Mouse (Mus musculus): ENCODE measurements around the gene Trim56. TPM values are rescaled to one million over a fixed set of nuclear protein-coding genes. Genes with fewer than 3 reads are reported as not detected.

The Trim56 gene
- total and polyA plus RNA-seq, 2 experiments: 4.3 to 9.3 TPM

- Histone ChIP-seq H3K36me3 (ENCODE audit: control insufficient read depth, insufficient read depth, low read length) (no peaks in the 10 kb centered on the region), H3K27ac (replicated peaks; ENCODE audit: insufficient read depth, low read depth, low read length) (no peak overlapping the region), H3K27me3 (ENCODE audit: control insufficient read depth, insufficient read depth, low read length) (no peaks in the 10 kb centered on the region), H3K79me2 (ENCODE audit: control insufficient read depth, insufficient read depth, low read length) (no peaks in the 10 kb centered on the region), H3K4me3 (ENCODE audit: insufficient read depth, low read depth, low read length) (no peak overlapping the region), H3K4me1 (ENCODE audit: control insufficient read depth, insufficient read depth, low read length) (peaks cover 24% of the 10 kb centered on the region), H3K9ac (ENCODE audit: low read depth, low read length) (no peak overlapping the region)
- peak; percentile 87 for DNase-seq (ENCODE audit: extremely low read depth, low read depth, low spot score)
- TF ChIP-seq POLR2A (IDR thresholded peaks at IDR 0.05; ENCODE audit: extremely low read depth, insufficient read depth, low read length): no peak
- 24% methylated on average over 14 of the region's 14 CpGs for WGBS
Measured at GRCm38 (mm10) chr5:137078041-137078440, 38.0 kb downstream of the Trim56 start.

GRCm38 (mm10) chr5:137077187-137077586 lies 38.8 kb downstream of the Trim56 start:
- no peak overlapping the region for H3K4me3 ChIP-seq (ENCODE audit: insufficient read depth, low read depth, low read length)
- no peaks in the 10 kb centered on the region for H3K79me2 ChIP-seq (ENCODE audit: control insufficient read depth, insufficient read depth, low read length)
- TF ChIP-seq POLR2A (IDR thresholded peaks at IDR 0.05; ENCODE audit: extremely low read depth, insufficient read depth, low read length) (no peak), CTCF (IDR thresholded peaks at IDR 0.05; ENCODE audit: low read depth, low read length) (no peak)
- no peaks in the 10 kb centered on the region for H3K36me3 ChIP-seq (ENCODE audit: control insufficient read depth, insufficient read depth, low read length)
- no peak overlapping the region for H3K9ac ChIP-seq (ENCODE audit: low read depth, low read length)
- H3K4me1 ChIP-seq (ENCODE audit: control insufficient read depth, insufficient read depth, low read length): peaks cover 27% of the 10 kb centered on the region
- H3K27ac ChIP-seq (replicated peaks; ENCODE audit: insufficient read depth, low read depth, low read length): no peak overlapping the region
- no peaks in the 10 kb centered on the region for H3K27me3 ChIP-seq (ENCODE audit: control insufficient read depth, insufficient read depth, low read length)
- DNase-seq (ENCODE audit: extremely low read depth, low read depth, low spot score): peak; percentile 43
- WGBS: 67% methylated on average over 7 of the region's 7 CpGs

GRCm38 (mm10) chr5:137076191-137076930 lies 39.6 kb downstream of the Trim56 start:
- Histone ChIP-seq H3K4me1 (ENCODE audit: control insufficient read depth, insufficient read depth, low read length) (peaks cover 29% of the 10 kb centered on the region), H3K4me3 (ENCODE audit: insufficient read depth, low read depth, low read length) (no peak overlapping the region), H3K27ac (replicated peaks; ENCODE audit: insufficient read depth, low read depth, low read length) (peak overlapping the region; percentile 39), H3K9ac (ENCODE audit: low read depth, low read length) (no peak overlapping the region), H3K36me3 (ENCODE audit: control insufficient read depth, insufficient read depth, low read length) (no peaks in the 10 kb centered on the region), H3K27me3 (ENCODE audit: control insufficient read depth, insufficient read depth, low read length) (no peaks in the 10 kb centered on the region), H3K79me2 (ENCODE audit: control insufficient read depth, insufficient read depth, low read length) (no peaks in the 10 kb centered on the region)
- peak; percentile 54 for DNase-seq (ENCODE audit: extremely low read depth, low read depth, low spot score)
- TF ChIP-seq CTCF (IDR thresholded peaks at IDR 0.05; ENCODE audit: low read depth, low read length) (no peak), POLR2A (IDR thresholded peaks at IDR 0.05; ENCODE audit: extremely low read depth, insufficient read depth, low read length) (no peak)
- WGBS: 42% methylated on average over 12 of the region's 12 CpGs

GRCm38 (mm10) chr5:137075726-137076125 lies 40.3 kb downstream of the Trim56 start:
- Histone ChIP-seq H3K36me3 (ENCODE audit: control insufficient read depth, insufficient read depth, low read length) (no peaks in the 10 kb centered on the region), H3K27me3 (ENCODE audit: control insufficient read depth, insufficient read depth, low read length) (no peaks in the 10 kb centered on the region), H3K4me1 (ENCODE audit: control insufficient read depth, insufficient read depth, low read length) (peaks cover 29% of the 10 kb centered on the region), H3K4me3 (ENCODE audit: insufficient read depth, low read depth, low read length) (no peak overlapping the region), H3K9ac (ENCODE audit: low read depth, low read length) (no peak overlapping the region), H3K27ac (replicated peaks; ENCODE audit: insufficient read depth, low read depth, low read length) (peak overlapping the region; percentile 39), H3K79me2 (ENCODE audit: control insufficient read depth, insufficient read depth, low read length) (no peaks in the 10 kb centered on the region)
- DNase-seq (ENCODE audit: extremely low read depth, low read depth, low spot score): peak; percentile 83
- WGBS: 21% methylated on average over 6 of the region's 6 CpGs
- no peak for TF ChIP-seq POLR2A (IDR thresholded peaks at IDR 0.05; ENCODE audit: extremely low read depth, insufficient read depth, low read length)
- TF ChIP-seq CTCF (IDR thresholded peaks at IDR 0.05; ENCODE audit: low read depth, low read length): no peak

GRCm38 (mm10) chr5:137074191-137074651 lies 41.8 kb downstream of the Trim56 start:
- TF ChIP-seq CTCF (IDR thresholded peaks at IDR 0.05; ENCODE audit: low read depth, low read length): no peak
- TF ChIP-seq POLR2A (IDR thresholded peaks at IDR 0.05; ENCODE audit: extremely low read depth, insufficient read depth, low read length): no peak
- Histone ChIP-seq H3K27ac (replicated peaks; ENCODE audit: insufficient read depth, low read depth, low read length) (no peak overlapping the region), H3K4me3 (ENCODE audit: insufficient read depth, low read depth, low read length) (no peak overlapping the region), H3K9ac (ENCODE audit: low read depth, low read length) (no peak overlapping the region), H3K79me2 (ENCODE audit: control insufficient read depth, insufficient read depth, low read length) (no peaks in the 10 kb centered on the region), H3K4me1 (ENCODE audit: control insufficient read depth, insufficient read depth, low read length) (peaks cover 29% of the 10 kb centered on the region), H3K27me3 (ENCODE audit: control insufficient read depth, insufficient read depth, low read length) (no peaks in the 10 kb centered on the region), H3K36me3 (ENCODE audit: control insufficient read depth, insufficient read depth, low read length) (no peaks in the 10 kb centered on the region)
- 34% methylated on average over 6 of the region's 6 CpGs for WGBS
- DNase-seq (ENCODE audit: extremely low read depth, low read depth, low spot score): peak; percentile 33

- 74% methylated on average over 8 of the region's 8 CpGs for WGBS
- Histone ChIP-seq H3K9ac (ENCODE audit: low read depth, low read length) (no peak overlapping the region), H3K4me1 (ENCODE audit: control insufficient read depth, insufficient read depth, low read length) (peaks cover 25% of the 10 kb centered on the region), H3K4me3 (ENCODE audit: insufficient read depth, low read depth, low read length) (no peak overlapping the region), H3K36me3 (ENCODE audit: control insufficient read depth, insufficient read depth, low read length) (no peaks in the 10 kb centered on the region), H3K79me2 (ENCODE audit: control insufficient read depth, insufficient read depth, low read length) (no peaks in the 10 kb centered on the region), H3K27ac (replicated peaks; ENCODE audit: insufficient read depth, low read depth, low read length) (peak overlapping the region; percentile 55), H3K27me3 (ENCODE audit: control insufficient read depth, insufficient read depth, low read length) (no peaks in the 10 kb centered on the region)
- no peak for DNase-seq (ENCODE audit: extremely low read depth, low read depth, low spot score)
- no peak for TF ChIP-seq CTCF (IDR thresholded peaks at IDR 0.05; ENCODE audit: low read depth, low read length)
- TF ChIP-seq POLR2A (IDR thresholded peaks at IDR 0.05; ENCODE audit: extremely low read depth, insufficient read depth, low read length): no peak
Measured at GRCm38 (mm10) chr5:137073141-137073540, 42.9 kb downstream of the Trim56 start.
